Mouse (Mus musculus) megakaryocyte, embryonic 14.5 days (primary cell): ENCODE results near the gene Bcl3.

ENCODE experiments used
- FLI1 ChIP-seq: IDR thresholded peaks from 2 replicates; pipeline ENCODE4 v1.6.1; 2012; ENCODE audit warnings: low read length, inconsistent platforms, mixed read lengths
- GATA1 ChIP-seq: IDR thresholded peaks from 3 replicates; pipeline ENCODE4 v1.6.1; 2012; ENCODE audit warnings: mixed read lengths, low read length, inconsistent platforms, borderline replicate concordance

DNA sequence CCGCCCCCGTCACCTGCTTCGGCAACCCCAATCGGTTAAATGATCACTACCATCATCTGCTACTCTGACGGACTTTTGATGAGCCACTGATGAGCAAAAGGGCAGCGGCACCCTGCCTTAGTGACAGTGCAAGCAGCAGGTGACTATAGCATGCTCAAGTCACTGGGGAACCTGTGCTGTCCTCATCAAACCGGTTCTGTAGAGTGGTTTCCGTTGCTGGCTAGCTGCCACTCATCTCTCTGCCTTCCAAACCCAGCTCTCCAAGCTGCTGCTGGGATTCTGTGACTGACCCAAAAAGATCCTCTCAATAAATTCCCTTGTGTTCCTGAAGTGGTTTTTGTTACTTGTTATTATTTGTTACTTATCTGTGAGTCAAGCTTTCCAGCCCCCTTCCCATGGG is 43.9 kb downstream of the Bcl3 start:
- TF ChIP-seq FLI1 (no peak), GATA1 (no peak)
